Mouse (Mus musculus) embryo, embryonic 10 days (tissue): ENCODE measurements at regions not wholly inside any gene's neighbourhood (a gene's known extent, or its start where the extent isn't known, plus 50 kb on each side); places are given as distances from the start of the nearest gene placed in this dataset.
A peak's percentile ranks its signal among the peaks of the same experiment; 100 is the strongest.

Experiments used
- DNase-seq: peaks from one replicate; pipeline ENCODE4 v3.0.0-alpha.2; 2015; ENCODE audit warnings: low spot score

GRCm38 (mm10) chr15:61770721-61771542 lies 848.1 kb upstream of the A1bg start:
- peak; percentile 49 for DNase-seq

- no peak for DNase-seq
Observed at GRCm38 (mm10) chr15:61766544-61767094, 843.8 kb upstream of the A1bg start.

GRCm38 (mm10) chr15:61753802-61754201 lies 831.0 kb upstream of the A1bg start:
- no peak for DNase-seq

GRCm38 (mm10) chr15:61723696-61724095 lies 800.9 kb upstream of the A1bg start:
- no peak for DNase-seq

GRCm38 (mm10) chr15:61718486-61718885 lies 795.7 kb upstream of the A1bg start:
- no peak for DNase-seq

- no peak for DNase-seq
Observed at GRCm38 (mm10) chr15:61717216-61717615, 794.4 kb upstream of the A1bg start.

- no peak for DNase-seq
Observed at GRCm38 (mm10) chr15:61713953-61714352, 791.1 kb upstream of the A1bg start.

GRCm38 (mm10) chr15:61708928-61709327 lies 786.1 kb upstream of the A1bg start:
- no peak for DNase-seq

- no peak for DNase-seq
Observed at GRCm38 (mm10) chr15:61707952-61708351, 785.1 kb upstream of the A1bg start.

GRCm38 (mm10) chr15:61692679-61693078 lies 769.9 kb upstream of the A1bg start:
- DNase-seq: no peak

- DNase-seq: no peak
Observed at GRCm38 (mm10) chr15:61690425-61690824, 767.6 kb upstream of the A1bg start.

- no peak for DNase-seq
Observed at GRCm38 (mm10) chr15:61689776-61690397, 767.1 kb upstream of the A1bg start.

GRCm38 (mm10) chr15:61682968-61683367 lies 760.2 kb upstream of the A1bg start:
- DNase-seq: no peak

- DNase-seq: no peak
Observed at GRCm38 (mm10) chr15:61670556-61670955, 747.7 kb upstream of the A1bg start.

GRCm38 (mm10) chr15:61660581-61660980 lies 737.8 kb upstream of the A1bg start:
- DNase-seq: no peak

GRCm38 (mm10) chr15:61656951-61657350 lies 734.1 kb upstream of the A1bg start:
- no peak for DNase-seq

- no peak for DNase-seq
Observed at GRCm38 (mm10) chr15:61654846-61655245, 732.0 kb upstream of the A1bg start.

- DNase-seq: no peak
Observed at GRCm38 (mm10) chr15:61653853-61654252, 731.0 kb upstream of the A1bg start.

- peak; percentile 6 for DNase-seq
Observed at GRCm38 (mm10) chr15:61618638-61619500, 696.1 kb upstream of the A1bg start.

GRCm38 (mm10) chr15:61610662-61611061 lies 687.9 kb upstream of the A1bg start:
- DNase-seq: no peak

- DNase-seq: no peak
Observed at GRCm38 (mm10) chr15:61609656-61610055, 686.8 kb upstream of the A1bg start.

GRCm38 (mm10) chr15:61608301-61608731 lies 685.5 kb upstream of the A1bg start:
- no peak for DNase-seq
